Mouse (Mus musculus): ENCODE measurements around the gene Fkbp10. TPM values are rescaled to one million over a fixed set of nuclear protein-coding genes. Genes with fewer than 3 reads are reported as not detected.

Gene Fkbp10
- polyA plus RNA-seq, 1 experiment from 2014 or later: 36.6 TPM

- no peak for DNase-seq (ENCODE audit: low spot score)
- no peak for ATAC-seq (replicated peaks; ENCODE audit: low FRiP score)
- no peak overlapping the region for H3K4me2 ChIP-seq (ENCODE audit: low read depth, low read length, severe bottlenecking)
- H3K4me1 ChIP-seq (replicated peaks; ENCODE audit: control insufficient read depth, insufficient read depth, low read length): no peaks in the 10 kb centered on the region
- no peaks in the 10 kb centered on the region for H3K36me3 ChIP-seq (ENCODE audit: control insufficient read depth, insufficient read depth, low read length)
- H3K27me3 ChIP-seq (ENCODE audit: control insufficient read depth, insufficient read depth, low read length): no peaks in the 10 kb centered on the region
- H3K27ac ChIP-seq (ENCODE audit: low read depth, low read length): no peak overlapping the region
- 86% methylated on average over 10 of the region's 10 CpGs for WGBS
- H3K9me3 ChIP-seq (ENCODE audit: control insufficient read depth, low read length): no peaks in the 10 kb centered on the region
- no peak overlapping the region for H3K9ac ChIP-seq (ENCODE audit: low read length)
- no peak overlapping the region for H3K4me3 ChIP-seq (ENCODE audit: low read depth, low read length)
Measured at GRCm38 (mm10) chr11:100403445-100404134, 11.9 kb upstream of the Fkbp10 start.

- H3K36me3 ChIP-seq (ENCODE audit: control insufficient read depth, insufficient read depth, low read length): no peaks in the 10 kb centered on the region
- no peaks in the 10 kb centered on the region for H3K9me3 ChIP-seq (ENCODE audit: control insufficient read depth, low read length)
- no peak overlapping the region for H3K27ac ChIP-seq (ENCODE audit: low read depth, low read length)
- WGBS: 78% methylated on average over 3 of the region's 3 CpGs
- no peak for DNase-seq (ENCODE audit: low spot score)
- no peak overlapping the region for H3K4me2 ChIP-seq (ENCODE audit: low read depth, low read length, severe bottlenecking)
- ATAC-seq (replicated peaks; ENCODE audit: low FRiP score): no peak
- no peak overlapping the region for H3K4me3 ChIP-seq (ENCODE audit: low read depth, low read length)
- no peaks in the 10 kb centered on the region for H3K4me1 ChIP-seq (replicated peaks; ENCODE audit: control insufficient read depth, insufficient read depth, low read length)
- no peaks in the 10 kb centered on the region for H3K27me3 ChIP-seq (ENCODE audit: control insufficient read depth, insufficient read depth, low read length)
- no peak overlapping the region for H3K9ac ChIP-seq (ENCODE audit: low read length)
Measured at GRCm38 (mm10) chr11:100404456-100405074, 10.9 kb upstream of the Fkbp10 start.

GRCm38 (mm10) chr11:100406273-100406672 is 9.2 kb upstream of the Fkbp10 start:
- Histone ChIP-seq H3K4me2 (ENCODE audit: low read depth, low read length, severe bottlenecking) (no peak overlapping the region), H3K9ac (ENCODE audit: low read length) (no peak overlapping the region), H3K4me3 (ENCODE audit: low read depth, low read length) (no peak overlapping the region), H3K27me3 (ENCODE audit: control insufficient read depth, insufficient read depth, low read length) (no peaks in the 10 kb centered on the region), H3K9me3 (ENCODE audit: control insufficient read depth, low read length) (no peaks in the 10 kb centered on the region), H3K27ac (ENCODE audit: low read depth, low read length) (no peak overlapping the region), H3K4me1 (replicated peaks; ENCODE audit: control insufficient read depth, insufficient read depth, low read length) (no peaks in the 10 kb centered on the region), H3K36me3 (ENCODE audit: control insufficient read depth, insufficient read depth, low read length) (no peaks in the 10 kb centered on the region)
- ATAC-seq (replicated peaks; ENCODE audit: low FRiP score) (no peak), DNase-seq (ENCODE audit: low spot score) (no peak)
- 86% methylated on average over 8 of the region's 8 CpGs for WGBS

GRCm38 (mm10) chr11:100406995-100407705 is 8.3 kb upstream of the Fkbp10 start:
- WGBS: 84% methylated on average over 5 of the region's 5 CpGs
- H3K9ac ChIP-seq (ENCODE audit: low read length): no peak overlapping the region
- ATAC-seq (replicated peaks; ENCODE audit: low FRiP score): no peak
- H3K27ac ChIP-seq (ENCODE audit: low read depth, low read length): no peak overlapping the region
- DNase-seq (ENCODE audit: low spot score): no peak
- H3K27me3 ChIP-seq (ENCODE audit: control insufficient read depth, insufficient read depth, low read length): no peaks in the 10 kb centered on the region
- H3K4me3 ChIP-seq (ENCODE audit: low read depth, low read length): no peak overlapping the region
- H3K36me3 ChIP-seq (ENCODE audit: control insufficient read depth, insufficient read depth, low read length): no peaks in the 10 kb centered on the region
- H3K4me1 ChIP-seq (replicated peaks; ENCODE audit: control insufficient read depth, insufficient read depth, low read length): no peaks in the 10 kb centered on the region
- no peaks in the 10 kb centered on the region for H3K9me3 ChIP-seq (ENCODE audit: control insufficient read depth, low read length)
- H3K4me2 ChIP-seq (ENCODE audit: low read depth, low read length, severe bottlenecking): no peak overlapping the region

- H3K27me3 ChIP-seq (ENCODE audit: control insufficient read depth, insufficient read depth, low read length): no peaks in the 10 kb centered on the region; the same call in 1 of the 2 replicates
- 46% methylated on average over 10 of the region's 10 CpGs for WGBS
- no peak overlapping the region for H3K4me2 ChIP-seq (ENCODE audit: low read depth, low read length, severe bottlenecking)
- no peak for ATAC-seq (replicated peaks; ENCODE audit: low FRiP score)
- no peak overlapping the region for H3K9ac ChIP-seq (ENCODE audit: low read length)
- no peak overlapping the region for H3K27ac ChIP-seq (ENCODE audit: low read depth, low read length)
- peaks cover 5% of the 10 kb centered on the region; the same call in 1 of the 2 replicates for H3K4me1 ChIP-seq (replicated peaks; ENCODE audit: control insufficient read depth, insufficient read depth, low read length)
- no peaks in the 10 kb centered on the region for H3K36me3 ChIP-seq (ENCODE audit: control insufficient read depth, insufficient read depth, low read length)
- peak; percentile 74 for DNase-seq (ENCODE audit: low spot score)
- no peaks in the 10 kb centered on the region for H3K9me3 ChIP-seq (ENCODE audit: control insufficient read depth, low read length)
- H3K4me3 ChIP-seq (ENCODE audit: low read depth, low read length): no peak overlapping the region
Measured at GRCm38 (mm10) chr11:100408076-100408834, 7.2 kb upstream of the Fkbp10 start.

GRCm38 (mm10) chr11:100408835-100409462 is 6.5 kb upstream of the Fkbp10 start:
- no peaks in the 10 kb centered on the region for H3K36me3 ChIP-seq (ENCODE audit: control insufficient read depth, insufficient read depth, low read length)
- ATAC-seq (replicated peaks; ENCODE audit: low FRiP score): no peak
- no peaks in the 10 kb centered on the region for H3K9me3 ChIP-seq (ENCODE audit: control insufficient read depth, low read length)
- no peak overlapping the region for H3K4me3 ChIP-seq (ENCODE audit: low read depth, low read length)
- H3K27me3 ChIP-seq (ENCODE audit: control insufficient read depth, insufficient read depth, low read length): peaks cover 2% of the 10 kb centered on the region; the same call in 1 of the 2 replicates
- DNase-seq (ENCODE audit: low spot score): no peak
- no peak overlapping the region for H3K27ac ChIP-seq (ENCODE audit: low read depth, low read length)
- peaks cover 6% of the 10 kb centered on the region; the same call in 1 of the 2 replicates for H3K4me1 ChIP-seq (replicated peaks; ENCODE audit: control insufficient read depth, insufficient read depth, low read length)
- no peak overlapping the region for H3K9ac ChIP-seq (ENCODE audit: low read length)
- WGBS: 94% methylated on average over 12 of the region's 12 CpGs
- H3K4me2 ChIP-seq (ENCODE audit: low read depth, low read length, severe bottlenecking): no peak overlapping the region

GRCm38 (mm10) chr11:100409686-100410085 is 5.8 kb upstream of the Fkbp10 start:
- ATAC-seq (replicated peaks; ENCODE audit: low FRiP score) (no peak), DNase-seq (ENCODE audit: low spot score) (no peak)
- peaks cover 2% of the 10 kb centered on the region; the same call in 1 of the 2 replicates for H3K27me3 ChIP-seq (ENCODE audit: control insufficient read depth, insufficient read depth, low read length)
- no peak overlapping the region for H3K9ac ChIP-seq (ENCODE audit: low read length)
- H3K4me2 ChIP-seq (ENCODE audit: low read depth, low read length, severe bottlenecking): no peak overlapping the region
- peaks cover 11% of the 10 kb centered on the region; the same call in 1 of the 2 replicates for H3K4me1 ChIP-seq (replicated peaks; ENCODE audit: control insufficient read depth, insufficient read depth, low read length)
- H3K9me3 ChIP-seq (ENCODE audit: control insufficient read depth, low read length): no peaks in the 10 kb centered on the region
- H3K36me3 ChIP-seq (ENCODE audit: control insufficient read depth, insufficient read depth, low read length): no peaks in the 10 kb centered on the region
- no peak overlapping the region for H3K27ac ChIP-seq (ENCODE audit: low read depth, low read length)
- WGBS: 94% methylated on average over 3 of the region's 3 CpGs
- H3K4me3 ChIP-seq (ENCODE audit: low read depth, low read length): no peak overlapping the region

- Histone ChIP-seq H3K9me3 (ENCODE audit: control insufficient read depth, low read length) (no peaks in the 10 kb centered on the region), H3K4me3 (ENCODE audit: low read depth, low read length) (no peak overlapping the region), H3K9ac (ENCODE audit: low read length) (no peak overlapping the region), H3K27ac (ENCODE audit: low read depth, low read length) (no peak overlapping the region), H3K27me3 (ENCODE audit: control insufficient read depth, insufficient read depth, low read length) (peaks cover 9% of the 10 kb centered on the region), H3K36me3 (ENCODE audit: control insufficient read depth, insufficient read depth, low read length) (no peaks in the 10 kb centered on the region), H3K4me1 (replicated peaks; ENCODE audit: control insufficient read depth, insufficient read depth, low read length) (peaks cover 13% of the 10 kb centered on the region; the same call in 1 of the 2 replicates), H3K4me2 (ENCODE audit: low read depth, low read length, severe bottlenecking) (no peak overlapping the region)
- 81% methylated on average over 11 of the region's 11 CpGs for WGBS
- ATAC-seq (replicated peaks; ENCODE audit: low FRiP score) (no peak), DNase-seq (ENCODE audit: low spot score) (no peak)
Measured at GRCm38 (mm10) chr11:100411736-100412135, 3.8 kb upstream of the Fkbp10 start.

Data from forebrain, embryonic 11.5 days (tissue).